Comparison of ENCODE assay signal across 9 mouse cellular contexts in genomic region chr19:37690716-37691115, GRCm38 (mm10). TPM values are rescaled to one million over a fixed set of nuclear protein-coding genes. Genes with fewer than 3 reads are reported as not detected.
DNase-seq lines count a peak whose midpoint lies in the region; ATAC-seq lines count a peak whose summit lies in the region.
"Had no signal": no experiment of that assay in that cellular context is flagged by ENCODE, and none has a peak within 500 bp of the region (broad histone marks: within the 10 kb centered on the region; RNA-seq: fewer than 3 reads in every experiment).

No protein-coding gene starts in this region.

- H3K9ac ChIP-seq in heart, embryonic 13.5 days: no peak overlapping the region
- H3K9ac ChIP-seq in forebrain, embryonic 16.5 days (replicated peaks; ENCODE audit: low read depth, low read length): no peak overlapping the region

- peaks cover 100% of the 10 kb centered on the region for H3K27me3 ChIP-seq in heart, embryonic 13.5 days (replicated peaks)
- H3K27me3 ChIP-seq in forebrain, embryonic 16.5 days (replicated peaks; ENCODE audit: control insufficient read depth, insufficient read depth, low read length): peaks cover 99% of the 10 kb centered on the region
- H3K27me3 ChIP-seq in midbrain, embryonic 10.5 days (ENCODE audit: low read depth, poor library complexity, severe bottlenecking): peaks cover 100% of the 10 kb centered on the region

- H3K4me3 ChIP-seq in heart, embryonic 13.5 days: peak overlapping the region; percentile 30
- no peak overlapping the region; the same call in 1 of the 2 replicates for H3K4me3 ChIP-seq in forebrain, embryonic 16.5 days (replicated peaks; ENCODE audit: low read length)
- peak overlapping the region; percentile 36 for H3K4me3 ChIP-seq in midbrain, embryonic 10.5 days

- H3K4me2 ChIP-seq in heart, embryonic 13.5 days: peak overlapping the region; percentile 53
- H3K4me2 ChIP-seq in forebrain, embryonic 16.5 days (ENCODE audit: low read length): 0 out of 2 replicates have a peak overlapping the region, but pooled peaks have one; percentile 8

- no peak overlapping the region for H3K27ac ChIP-seq in heart, embryonic 13.5 days (replicated peaks)
- no peak overlapping the region for H3K27ac ChIP-seq in forebrain, embryonic 16.5 days (ENCODE audit: low read length)
- no peak overlapping the region for H3K27ac ChIP-seq in midbrain, embryonic 10.5 days (replicated peaks)

- DNase-seq in heart, postnatal 10 days: no peak
- peak; percentile 85 for DNase-seq in ZHBTc4 (ENCODE audit: low read depth, low spot score)
- DNase-seq in midbrain, embryonic 10.5 days (ENCODE audit: low spot score): peak; percentile 73
- no peak for DNase-seq in right cerebral cortex, adult 2 months (ENCODE audit: low spot score in 2 of 2)
- DNase-seq in Muller cell, postnatal 12 days (ENCODE audit: inconsistent ontology term): no peak
- DNase-seq in gastrocnemius, postnatal 36 days: no peak

- peaks cover 33% of the 10 kb centered on the region for H3K4me1 ChIP-seq in heart, embryonic 13.5 days
- peaks cover 9% of the 10 kb centered on the region for H3K4me1 ChIP-seq in forebrain, embryonic 16.5 days (replicated peaks; ENCODE audit: control insufficient read depth, insufficient read depth, low read length)
- H3K4me1 ChIP-seq in midbrain, embryonic 10.5 days: peaks cover 41% of the 10 kb centered on the region

- ATAC-seq in heart, embryonic 13.5 days (ENCODE audit: extremely low read depth, insufficient number of reproducible peaks, low FRiP score, low TSS enrichment): no peak
- ATAC-seq in forebrain, embryonic 16.5 days: no peak

- no peaks in the 10 kb centered on the region for H3K9me3 ChIP-seq in heart, embryonic 13.5 days
- no peaks in the 10 kb centered on the region for H3K9me3 ChIP-seq in forebrain, embryonic 16.5 days (ENCODE audit: control insufficient read depth, low read length)
- no peaks in the 10 kb centered on the region for H3K9me3 ChIP-seq in midbrain, embryonic 10.5 days (replicated peaks)

- H3K36me3 ChIP-seq in heart, embryonic 13.5 days: no peaks in the 10 kb centered on the region
- no peaks in the 10 kb centered on the region for H3K36me3 ChIP-seq in forebrain, embryonic 16.5 days (ENCODE audit: control insufficient read depth, insufficient read depth)
- no peaks in the 10 kb centered on the region for H3K36me3 ChIP-seq in midbrain, embryonic 10.5 days

- intact Hi-C loops in heart, postnatal 10 days (cut with DNase I): no loop called here
- intact Hi-C loops in gastrocnemius, postnatal 36 days (cut with DNase I): no loop called here

- 8% methylated on average over 29 of the region's 29 CpGs for WGBS in heart, embryonic 13.5 days
- 1% methylated on average over 29 of the region's 29 CpGs for WGBS in forebrain, embryonic 16.5 days
- 3% methylated on average over 29 of the region's 29 CpGs for WGBS in midbrain, embryonic 10.5 days

RNA-seq across cellular contexts. Expression of gene Cyp26c1, which starts 5.3 kb away (rescaled TPM):
- not detected in 2 replicates for polyA plus RNA-seq in heart, embryonic 13.5 days (2015; fragmentation: Nextera tagmentation; extraction: Ambion mirVana)
- not detected for total RNA-seq in heart, postnatal 10 days (2021)
- not detected in 2 replicates for polyA plus RNA-seq in forebrain, embryonic 16.5 days (2015; fragmentation: Nextera tagmentation; extraction: Ambion mirVana)
- 0.89 TPM in 1 of 2 replicates, not detected in the other for polyA plus RNA-seq in midbrain, embryonic 10.5 days (2016; fragmentation: Nextera tagmentation; extraction: Ambion mirVana)
- total RNA-seq in gastrocnemius, postnatal 36 days (2021): not detected
- total RNA-seq: megakaryocyte-erythroid progenitor cell, adult 5-6 weeks had no signal

RNA-seq across cellular contexts. Expression of gene Cyp26a1, which starts 6.9 kb away (rescaled TPM):
- polyA plus RNA-seq in heart, embryonic 13.5 days (2015; fragmentation: Nextera tagmentation; extraction: Ambion mirVana): 0.78 and 1.5 TPM in 2 replicates
- total RNA-seq in heart, postnatal 10 days (2021): under 1 TPM; 0.43 to 0.62 TPM
- not detected in 2 replicates for polyA plus RNA-seq in forebrain, embryonic 16.5 days (2015; fragmentation: Nextera tagmentation; extraction: Ambion mirVana)
- polyA plus RNA-seq in midbrain, embryonic 10.5 days (2016; fragmentation: Nextera tagmentation; extraction: Ambion mirVana): 1.8 and 3.2 TPM in 2 replicates
- total RNA-seq in gastrocnemius, postnatal 36 days (2021): under 1 TPM in 1 of 2 experiments, not detected in 1; 0.13 TPM
- total RNA-seq: megakaryocyte-erythroid progenitor cell, adult 5-6 weeks had no signal

Comparison
In these comparisons a context has a peak if more than half of its experiments do, and no peak if none do; other contexts are left out.
1. DNase-seq: peak in ZHBTc4 (single experiment) and midbrain, embryonic 10.5 days (single experiment); none in heart, postnatal 10 days (0 of 2), right cerebral cortex, adult 2 months (0 of 2), Muller cell, postnatal 12 days (single experiment) and gastrocnemius, postnatal 36 days (0 of 2).